Mouse (Mus musculus): ENCODE results near the gene Grm1.

GRCm38 (mm10) chr10:10890221-10890620 lies 191.9 kb downstream of the Grm1 start:
- no peak for TF ChIP-seq CTCF (IDR thresholded peaks at IDR 0.05; ENCODE audit: low read depth, low read length)
- TF ChIP-seq POLR2A (IDR thresholded peaks at IDR 0.05; ENCODE audit: extremely low read depth, insufficient read depth, low read length): no peak
